Mouse (Mus musculus) erythroblast, embryonic 14.5 days (primary cell): Measurements from ENCODE around the gene Bdh1.

Experiments
- GATA1 ChIP-seq: IDR thresholded peaks from 2 replicates; pipeline ENCODE4 v1.6.1; 2012; ENCODE audit warnings: low read length, inconsistent platforms, mixed read lengths
- TAL1 ChIP-seq: IDR thresholded peaks from 3 replicates; pipeline ENCODE4 v1.6.1; 2012; ENCODE audit warnings: low read length, inconsistent platforms, mixed read lengths

DNA sequence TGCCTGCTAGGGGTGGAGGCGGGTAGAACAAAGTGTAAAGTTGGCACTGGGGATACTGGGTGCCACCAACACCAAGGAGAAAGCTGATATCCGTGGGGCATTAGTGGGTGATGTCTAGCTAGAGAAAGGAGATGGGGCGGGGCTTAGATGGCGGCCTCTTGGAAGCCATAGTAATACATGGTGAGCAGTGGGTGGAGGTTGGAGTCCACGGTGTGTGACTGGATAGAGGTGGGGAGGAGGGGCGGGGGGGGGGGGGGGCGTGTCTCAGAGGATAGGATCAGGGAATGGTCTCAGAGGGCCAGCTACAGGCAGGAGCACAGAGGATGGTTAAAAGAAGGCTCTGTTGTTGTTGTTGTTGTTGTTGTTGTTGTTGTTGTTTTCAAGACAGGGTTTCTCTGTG lies 30.4 kb downstream of the Bdh1 start:
- TF ChIP-seq TAL1 (no peak), GATA1 (no peak)
